Mouse (Mus musculus) Muller cell, postnatal 12 days (primary cell): ENCODE results near the gene Ncoa3.

Experiments used
- DNase-seq: peaks from one replicate; pipeline ENCODE4 v3.0.0-alpha.2; 2015; ENCODE audit errors: inconsistent ontology term

Ncoa3 gene

GRCm38 (mm10) chr2:166077371-166077770, 84.9 kb downstream of the Ncoa3 start:
- no peak for DNase-seq

- DNase-seq: no peak
Observed at GRCm38 (mm10) chr2:166079231-166079630, 86.8 kb downstream of the Ncoa3 start.

- peak; percentile 88 for DNase-seq
Observed at GRCm38 (mm10) chr2:166079961-166080885, 87.8 kb downstream of the Ncoa3 start.

GRCm38 (mm10) chr2:166080967-166081750, 88.7 kb downstream of the Ncoa3 start:
- peak; percentile 31 for DNase-seq

- peak; percentile 22 for DNase-seq
Observed at GRCm38 (mm10) chr2:166082193-166082592, 89.8 kb downstream of the Ncoa3 start.

- no peak for DNase-seq
Observed at GRCm38 (mm10) chr2:166082661-166083060, 90.2 kb downstream of the Ncoa3 start.

GRCm38 (mm10) chr2:166083542-166084031, 91.2 kb downstream of the Ncoa3 start:
- no peak for DNase-seq

GRCm38 (mm10) chr2:166084111-166084510, 91.7 kb downstream of the Ncoa3 start:
- no peak for DNase-seq

- DNase-seq: peak; percentile 47
Observed at GRCm38 (mm10) chr2:166084964-166085363, 92.5 kb downstream of the Ncoa3 start.

- DNase-seq: no peak
Observed at GRCm38 (mm10) chr2:166085780-166086179, 93.3 kb downstream of the Ncoa3 start.

GRCm38 (mm10) chr2:166086457-166087233, 94.2 kb downstream of the Ncoa3 start:
- peak; percentile 25 for DNase-seq

- no peak for DNase-seq
Observed at GRCm38 (mm10) chr2:166088991-166089390, 96.6 kb downstream of the Ncoa3 start.

GRCm38 (mm10) chr2:166090131-166090581, 97.7 kb downstream of the Ncoa3 start:
- peak; percentile 46 for DNase-seq

- DNase-seq: no peak
Observed at GRCm38 (mm10) chr2:166091599-166091998, 99.2 kb downstream of the Ncoa3 start.

GRCm38 (mm10) chr2:166092412-166092811, 100.0 kb downstream of the Ncoa3 start:
- no peak for DNase-seq

- DNase-seq: no peak
Observed at GRCm38 (mm10) chr2:166096300-166096699, 103.9 kb downstream of the Ncoa3 start.

GRCm38 (mm10) chr2:166096834-166097233, 104.4 kb downstream of the Ncoa3 start:
- no peak for DNase-seq

- DNase-seq: no peak
Observed at GRCm38 (mm10) chr2:166097443-166098291, 105.2 kb downstream of the Ncoa3 start.

- no peak for DNase-seq
Observed at GRCm38 (mm10) chr2:166098292-166098933, 106.0 kb downstream of the Ncoa3 start.
